Comparison of ENCODE assay signal across 14 mouse cellular contexts in genomic region chr11:104630185-104630835, GRCm38 (mm10). TPM values are rescaled to one million over a fixed set of nuclear protein-coding genes. Genes with fewer than 3 reads are reported as not detected.
A peak's percentile ranks its signal among the peaks of the same experiment; 100 is the strongest.
DNase-seq lines count a peak whose midpoint lies in the region; ATAC-seq and TF ChIP-seq lines count a peak whose summit lies in the region.
"Had no signal": no experiment of that assay in that cellular context is flagged by ENCODE, and none has a peak within 500 bp of the region (broad histone marks: within the 10 kb centered on the region; RNA-seq: fewer than 3 reads in every experiment).

No protein-coding gene starts in this region.

- no peaks in the 10 kb centered on the region for H3K36me3 ChIP-seq in kidney, embryonic 16.5 days (ENCODE audit: insufficient read depth, low read length)
- H3K36me3 ChIP-seq: hindbrain, embryonic 15.5 days; limb, embryonic 10.5 days; midbrain, embryonic 15.5 days had no signal

- H3K27ac ChIP-seq in kidney, embryonic 16.5 days (ENCODE audit: low read length): no peak overlapping the region
- no peak overlapping the region for H3K27ac ChIP-seq in gastrocnemius, adult 2 months
- H3K27ac ChIP-seq: hindbrain, embryonic 15.5 days; limb, embryonic 10.5 days; midbrain, embryonic 15.5 days had no signal

- H3K4me1 ChIP-seq in kidney, embryonic 16.5 days (ENCODE audit: insufficient read depth, low read length): peaks cover 12% of the 10 kb centered on the region
- H3K4me1 ChIP-seq: hindbrain, embryonic 15.5 days; midbrain, embryonic 15.5 days had no signal

- no peak for ATAC-seq in kidney, embryonic 16.5 days (ENCODE audit: low FRiP score, low TSS enrichment)
- ATAC-seq: midbrain, embryonic 15.5 days had no signal

- DNase-seq in kidney, adult 11 months: peak; percentile 13
- DNase-seq in CD4-positive helper T cell, adult 2 months (ENCODE audit: low read depth, low spot score): peak; percentile 80
- peak; percentile 88 for DNase-seq in cerebellum, adult 11-12 months
- DNase-seq in induced T-regulatory cell, adult 2 months (ENCODE audit: low read depth): peak; percentile 82
- no peak for DNase-seq in ovary, postnatal 36 days (ENCODE audit: low spot score)
- no peak for DNase-seq in gastrocnemius, adult 2 months
- DNase-seq in gastrocnemius, adult 18-20 months (ENCODE audit: low spot score): no peak
- DNase-seq: lung, embryonic 14.5 days; thymus, postnatal 36 days had no signal

- intact Hi-C loops in gastrocnemius, adult 2 months (cut with DNase I): no loop called here

- H3K4me2 ChIP-seq in kidney, embryonic 16.5 days (replicated peaks; ENCODE audit: low read depth, low read length): no peak overlapping the region
- H3K4me2 ChIP-seq: heart, embryonic 11.5 days; hindbrain, embryonic 15.5 days; lung, embryonic 14.5 days; midbrain, embryonic 15.5 days had no signal

- no peak overlapping the region for H3K9ac ChIP-seq in kidney, embryonic 16.5 days (replicated peaks; ENCODE audit: low read length)
- H3K9ac ChIP-seq: hindbrain, embryonic 15.5 days; lung, embryonic 14.5 days; midbrain, embryonic 15.5 days had no signal

- TF ChIP-seq CTCF in gastrocnemius, adult 2 months (IDR thresholded peaks at IDR 0.05): no peak

- no peaks in the 10 kb centered on the region for H3K27me3 ChIP-seq in kidney, embryonic 16.5 days (ENCODE audit: insufficient read depth, low read length)
- H3K27me3 ChIP-seq: hindbrain, embryonic 15.5 days; midbrain, embryonic 15.5 days had no signal

- H3K4me3 ChIP-seq in kidney, embryonic 16.5 days (ENCODE audit: low read length): no peak overlapping the region
- H3K4me3 ChIP-seq in gastrocnemius, adult 2 months: no peak overlapping the region
- H3K4me3 ChIP-seq: hindbrain, embryonic 15.5 days; limb, embryonic 10.5 days; midbrain, embryonic 15.5 days had no signal

- H3K9me3 ChIP-seq in kidney, embryonic 16.5 days (ENCODE audit: low read length): no peaks in the 10 kb centered on the region
- H3K9me3 ChIP-seq: hindbrain, embryonic 15.5 days; limb, embryonic 10.5 days; midbrain, embryonic 15.5 days had no signal

- WGBS in kidney, embryonic 16.5 days: 71% methylated on average over 7 of the region's 7 CpGs

RNA-seq across cellular contexts. Expression of gene Itgb3, which starts 22.5 kb away (rescaled TPM):
- polyA plus RNA-seq in kidney, embryonic 16.5 days (2015; fragmentation: Nextera tagmentation; extraction: Ambion mirVana): 2.2 and 3.1 TPM in 2 replicates
- total RNA-seq in gastrocnemius, adult 2 months (2021): 1 to 10 TPM in 1 of 2 experiments, under 1 TPM in 1; 0.54 to 1.3 TPM
- total RNA-seq in gastrocnemius, adult 18-20 months (2021): 1 to 10 TPM in 1 of 2 experiments, under 1 TPM in 1; 0.71 to 1.3 TPM

RNA-seq across cellular contexts. Expression of gene Gm11639, which starts 55.2 kb away (rescaled TPM):
- polyA plus RNA-seq in kidney, embryonic 16.5 days (2015; fragmentation: Nextera tagmentation; extraction: Ambion mirVana): 0.18 TPM in 1 of 2 replicates, not detected in the other
- not detected for total RNA-seq in gastrocnemius, adult 2 months (2021)
- not detected for total RNA-seq in gastrocnemius, adult 18-20 months (2021)
- polyA plus RNA-seq: limb, embryonic 10.5 days; lung, embryonic 14.5 days had no signal

Comparison
In these comparisons a context has a peak if more than half of its experiments do, and no peak if none do; other contexts are left out.
1. DNase-seq: peak in kidney, adult 11 months (single experiment), CD4-positive helper T cell, adult 2 months (single experiment), cerebellum, adult 11-12 months (single experiment) and induced T-regulatory cell, adult 2 months (single experiment); none in ovary, postnatal 36 days (single experiment), gastrocnemius, adult 2 months (single experiment) and gastrocnemius, adult 18-20 months (single experiment).